Mouse (Mus musculus) kidney, embryonic 14.5 days (tissue): ENCODE measurements around the gene Tenm4. TPM values are rescaled to one million over a fixed set of nuclear protein-coding genes. Genes with fewer than 3 reads are reported as not detected.

Experiments
- ATAC-seq: fragments of 200-750 bp; cut with Nextera tagmentation; 2 replicates; pipeline ENCODE4 v1.8.0; 2017; ENCODE audit warnings: moderate number of reproducible peaks, mild to moderate bottlenecking, moderate TSS enrichment, moderate library complexity; ENCODE audit not compliant: low FRiP score, low TSS enrichment
- H3K27ac ChIP-seq: fragments of 300-500 bp; sonication (generic); 2 replicates; pipeline ENCODE4 v1.5.1; 2014; ENCODE audit warnings: low read depth, mild to moderate bottlenecking, low read length, moderate library complexity, mixed read lengths
- H3K27me3 ChIP-seq: fragments of 300-500 bp; sonication (generic); 2 replicates; pipeline ENCODE4 v1.6.1; 2014; ENCODE audit warnings: mild to moderate bottlenecking, low read length; ENCODE audit not compliant: control insufficient read depth, insufficient read depth
- H3K36me3 ChIP-seq: fragments of 300-500 bp; sonication (generic); 2 replicates; pipeline ENCODE4 v1.6.1; 2014; ENCODE audit warnings: low read length, mixed read lengths; ENCODE audit not compliant: control insufficient read depth, insufficient read depth
- H3K4me1 ChIP-seq: fragments of 300-500 bp; sonication (generic); 2 replicates; pipeline ENCODE4 v1.6.1; 2014; ENCODE audit warnings: low read length, mixed read lengths; ENCODE audit not compliant: control insufficient read depth, insufficient read depth
- H3K4me2 ChIP-seq: fragments of 300-500 bp; sonication (generic); replicated peaks from 2 replicates; pipeline ENCODE4 v1.6.1; 2014; ENCODE audit warnings: low read depth, mild to moderate bottlenecking, low read length
- H3K4me3 ChIP-seq: fragments of 300-500 bp; sonication (generic); 2 replicates; pipeline ENCODE4 v1.5.1; 2014; ENCODE audit warnings: mild to moderate bottlenecking, low read length
- H3K9ac ChIP-seq: fragments of 300-500 bp; sonication (generic); 2 replicates; pipeline ENCODE4 v1.6.1; 2014; ENCODE audit warnings: low read depth, mild to moderate bottlenecking, low read length, moderate library complexity
- H3K9me3 ChIP-seq: fragments of 300-500 bp; sonication (generic); 2 replicates; pipeline ENCODE4 v1.6.1; 2016; ENCODE audit warnings: low read length; ENCODE audit not compliant: control insufficient read depth
- whole genome bisulfite sequencing: fragments of 180-500 bp; shearing (Covaris S2); extraction: QIAGEN DNeasy Blood & Tissue Kit; methylation state at CpG from one replicate; pipeline ENCODE4 v1.1.7; 2014; 5-methylcytosine and 5-hydroxymethylcytosine counted together
- polyA plus RNA-seq: library from polyadenylated mRNA; unstranded; fragments of >200 nt; fragmentation: Nextera tagmentation; extraction: Ambion mirVana; gene quantifications from 2 replicates; pipeline ENCODE4 v1.2.1, GENCODE M21; 2014

Tenm4 gene
- polyA plus RNA-seq, 1 experiment from 2014 or later: 51.0 TPM

DNA sequence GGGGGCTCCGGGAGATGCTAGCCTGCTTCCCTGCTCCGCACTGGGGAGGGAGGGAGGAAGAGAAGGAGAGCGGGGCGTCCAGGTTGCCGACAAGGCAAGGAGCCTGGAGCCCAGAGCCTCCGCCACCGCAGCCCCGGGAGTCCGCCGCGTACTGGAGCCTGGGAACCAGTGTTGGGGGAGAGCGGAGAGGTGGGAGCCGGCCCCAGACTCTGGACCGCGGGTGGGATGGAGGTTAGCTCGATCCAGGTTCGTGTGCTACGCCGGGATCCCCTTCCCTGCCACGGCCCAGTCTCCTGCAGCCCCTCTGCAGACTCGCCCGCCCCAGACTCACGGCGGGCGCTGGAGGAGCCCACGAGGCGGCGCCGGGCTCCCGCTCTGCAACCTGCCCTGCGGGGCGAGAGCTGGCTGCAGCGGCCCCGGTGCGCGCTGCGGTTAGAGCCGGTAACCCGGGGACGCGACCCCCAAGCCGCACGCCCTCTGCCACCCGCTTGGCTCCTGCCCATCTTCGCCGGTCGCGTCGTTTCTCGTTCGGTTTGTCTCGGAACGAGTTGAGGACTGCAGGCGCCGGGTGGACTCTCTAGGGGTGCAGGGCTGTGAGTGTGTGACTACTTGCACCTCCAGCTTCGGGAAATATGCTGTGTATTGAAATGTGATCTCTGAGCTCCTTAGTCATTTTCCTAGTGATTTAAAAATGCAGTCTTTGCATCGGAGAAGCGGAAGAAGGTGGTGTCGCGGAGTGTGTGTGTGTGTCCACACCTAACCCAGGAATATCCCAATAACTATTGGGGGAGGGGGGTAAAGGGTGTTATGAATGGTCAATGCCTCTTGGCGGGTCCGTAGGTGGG lies 39.7 kb downstream of the Tenm4 start:
- no peaks in the 10 kb centered on the region for H3K36me3 ChIP-seq
- H3K4me3 ChIP-seq: peak overlapping the region; percentile 73
- peak overlapping the region; percentile 80 for H3K9ac ChIP-seq
- peaks cover 13% of the 10 kb centered on the region for H3K4me1 ChIP-seq
- WGBS: under 1% methylated on average over 60 of the region's 62 CpGs
- peak overlapping the region; percentile 94 for H3K4me2 ChIP-seq
- peaks cover 14% of the 10 kb centered on the region; the same call in 1 of the 2 replicates for H3K27me3 ChIP-seq
- ATAC-seq: peak; percentile 49
- H3K27ac ChIP-seq: peak overlapping the region; percentile 65; the same call in 1 of the 2 replicates
- H3K9me3 ChIP-seq: no peaks in the 10 kb centered on the region

- peak overlapping the region; percentile 80 for H3K9ac ChIP-seq
- peaks cover 18% of the 10 kb centered on the region for H3K4me1 ChIP-seq
- H3K36me3 ChIP-seq: no peaks in the 10 kb centered on the region
- H3K4me3 ChIP-seq: peak overlapping the region; percentile 73
- peaks cover 14% of the 10 kb centered on the region; the same call in 1 of the 2 replicates for H3K27me3 ChIP-seq
- peak overlapping the region; percentile 94 for H3K4me2 ChIP-seq
- no peak for ATAC-seq
- under 1% methylated on average over 17 of the region's 17 CpGs for WGBS
- H3K9me3 ChIP-seq: no peaks in the 10 kb centered on the region
- no peak overlapping the region; the same call in 1 of the 2 replicates for H3K27ac ChIP-seq
These were observed 40.6 kb downstream of the Tenm4 start for GRCm38 (mm10) chr7:96211618-96212021.

DNA sequence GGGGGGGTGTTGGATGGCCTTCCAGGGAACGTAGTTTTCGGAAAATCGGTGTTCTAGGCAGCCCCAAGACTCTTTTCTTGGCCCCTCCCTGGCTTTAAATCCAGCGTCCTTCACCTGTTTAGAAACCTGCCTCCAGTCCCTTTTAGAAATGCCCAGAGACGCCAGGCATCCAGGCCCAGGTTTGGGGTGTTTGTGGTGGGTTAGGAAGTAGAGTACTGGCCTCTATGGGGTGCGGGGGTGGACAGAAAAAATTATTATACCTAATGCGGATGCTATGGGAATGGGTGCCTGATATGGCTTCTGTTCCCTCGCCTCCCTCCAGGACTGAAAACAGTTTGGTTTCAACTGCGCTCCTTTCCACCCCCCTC lies 41.2 kb downstream of the Tenm4 start:
- ATAC-seq: no peak
- peak overlapping the region; percentile 94 for H3K4me2 ChIP-seq
- H3K4me1 ChIP-seq: peaks cover 18% of the 10 kb centered on the region
- peak overlapping the region; percentile 80 for H3K9ac ChIP-seq
- under 1% methylated on average over 9 of the region's 9 CpGs for WGBS
- peak overlapping the region; percentile 73 for H3K4me3 ChIP-seq
- peak overlapping the region; percentile 81 for H3K27ac ChIP-seq
- H3K27me3 ChIP-seq: peaks cover 14% of the 10 kb centered on the region; the same call in 1 of the 2 replicates
- H3K9me3 ChIP-seq: no peaks in the 10 kb centered on the region
- H3K36me3 ChIP-seq: no peaks in the 10 kb centered on the region

DNA sequence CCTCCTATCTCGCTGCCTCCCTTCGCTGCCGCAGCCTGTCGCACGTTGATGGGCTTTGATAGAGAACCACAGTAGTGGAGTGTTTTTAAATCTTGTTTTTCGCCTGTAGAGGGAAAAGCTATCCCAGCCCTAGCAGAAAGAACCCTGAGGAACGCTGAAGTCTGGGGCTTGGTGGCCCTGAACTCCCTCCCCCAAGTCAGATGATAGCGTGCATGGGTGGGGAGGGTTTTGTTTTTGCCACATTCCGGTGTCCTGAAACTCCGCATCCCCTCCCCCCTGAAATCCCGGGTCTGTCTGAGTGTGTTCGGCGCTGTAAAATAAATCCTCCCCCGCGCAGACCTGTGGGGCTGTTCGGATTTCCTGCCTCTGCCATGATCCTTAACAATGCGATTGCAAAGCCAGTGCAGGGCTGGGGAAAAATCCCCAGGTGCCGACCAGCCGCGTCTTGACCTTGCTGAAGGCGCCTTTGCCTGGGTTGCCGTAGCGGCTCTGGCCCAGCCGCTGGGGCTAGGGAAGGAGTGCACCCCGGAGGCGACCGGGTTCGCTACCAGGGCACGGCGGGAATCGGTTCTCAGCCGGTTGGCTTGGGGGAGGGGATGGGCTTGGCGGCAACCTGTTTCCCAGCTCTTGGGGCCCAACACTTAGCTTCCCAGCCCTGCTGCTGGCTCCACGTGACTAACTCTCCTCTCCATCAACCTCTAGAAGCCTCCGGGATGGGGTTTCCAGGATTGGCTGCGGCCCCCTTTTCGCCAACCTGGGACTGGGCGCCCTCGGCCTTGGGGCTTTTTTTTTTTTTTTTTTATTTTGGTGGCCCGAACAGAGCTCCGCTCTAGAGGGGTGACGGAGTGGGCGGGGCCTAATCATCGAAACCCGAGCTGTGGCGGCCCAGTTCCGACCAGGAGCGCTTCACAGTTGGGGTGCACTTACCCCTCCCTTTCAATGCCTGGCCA lies 41.8 kb downstream of the Tenm4 start:
- H3K4me1 ChIP-seq: peaks cover 18% of the 10 kb centered on the region
- ATAC-seq: peak; percentile 48
- peak overlapping the region; percentile 80 for H3K9ac ChIP-seq
- peak overlapping the region; percentile 81 for H3K27ac ChIP-seq
- peaks cover 12% of the 10 kb centered on the region; the same call in 1 of the 2 replicates for H3K27me3 ChIP-seq
- H3K9me3 ChIP-seq: no peaks in the 10 kb centered on the region
- H3K4me2 ChIP-seq: peak overlapping the region; percentile 94
- H3K4me3 ChIP-seq: peak overlapping the region; percentile 73
- WGBS: under 1% methylated on average over 48 of the region's 48 CpGs
- no peaks in the 10 kb centered on the region for H3K36me3 ChIP-seq

GRCm38 (mm10) chr7:96213741-96214140 lies 42.7 kb downstream of the Tenm4 start:
- Histone ChIP-seq H3K4me3 (peak overlapping the region; percentile 73), H3K4me1 (peaks cover 18% of the 10 kb centered on the region), H3K36me3 (no peaks in the 10 kb centered on the region), H3K27ac (peak overlapping the region; percentile 81; the same call in 1 of the 2 replicates), H3K4me2 (peak overlapping the region; percentile 94), H3K9me3 (no peaks in the 10 kb centered on the region), H3K9ac (0 out of 2 replicates have a peak overlapping the region, but pooled peaks have one; percentile 80), H3K27me3 (peaks cover 5% of the 10 kb centered on the region; the same call in 1 of the 2 replicates)
- ATAC-seq: no peak
- 11% methylated on average over 9 of the region's 10 CpGs for WGBS

DNA sequence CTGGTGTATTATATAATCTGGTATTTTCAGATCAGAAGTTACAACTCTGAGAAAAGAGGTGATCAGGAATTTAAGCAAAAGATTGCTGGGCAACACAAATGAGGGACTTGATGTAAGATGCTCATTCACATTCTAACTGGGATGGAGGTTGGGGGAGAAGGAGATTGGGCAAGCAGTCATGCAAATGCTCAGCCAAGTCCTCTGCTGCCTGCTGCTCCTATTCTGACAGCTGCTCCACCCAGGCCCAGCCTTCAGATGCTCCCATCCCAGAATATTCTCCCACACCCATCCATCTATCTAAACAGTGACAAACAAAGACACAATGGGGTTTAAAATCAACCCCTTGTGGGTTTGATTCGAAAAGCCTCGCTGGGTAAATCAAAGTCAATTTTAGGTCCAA lies 43.8 kb downstream of the Tenm4 start:
- Histone ChIP-seq H3K27me3 (no peaks in the 10 kb centered on the region), H3K4me2 (no peak overlapping the region), H3K9ac (no peak overlapping the region), H3K27ac (no peak overlapping the region), H3K9me3 (no peaks in the 10 kb centered on the region), H3K4me1 (peaks cover 18% of the 10 kb centered on the region), H3K36me3 (no peaks in the 10 kb centered on the region), H3K4me3 (no peak overlapping the region)
- WGBS: 60% methylated on average over 2 of the region's 2 CpGs
- ATAC-seq: no peak

GRCm38 (mm10) chr7:96215894-96216509 lies 45.0 kb downstream of the Tenm4 start:
- no peaks in the 10 kb centered on the region for H3K27me3 ChIP-seq
- H3K36me3 ChIP-seq: no peaks in the 10 kb centered on the region
- WGBS: 66% methylated on average over 5 of the region's 5 CpGs
- no peak overlapping the region for H3K9ac ChIP-seq
- H3K4me2 ChIP-seq: no peak overlapping the region
- ATAC-seq: no peak
- H3K9me3 ChIP-seq: no peaks in the 10 kb centered on the region
- no peak overlapping the region for H3K27ac ChIP-seq
- H3K4me1 ChIP-seq: peaks cover 18% of the 10 kb centered on the region
- H3K4me3 ChIP-seq: no peak overlapping the region

DNA sequence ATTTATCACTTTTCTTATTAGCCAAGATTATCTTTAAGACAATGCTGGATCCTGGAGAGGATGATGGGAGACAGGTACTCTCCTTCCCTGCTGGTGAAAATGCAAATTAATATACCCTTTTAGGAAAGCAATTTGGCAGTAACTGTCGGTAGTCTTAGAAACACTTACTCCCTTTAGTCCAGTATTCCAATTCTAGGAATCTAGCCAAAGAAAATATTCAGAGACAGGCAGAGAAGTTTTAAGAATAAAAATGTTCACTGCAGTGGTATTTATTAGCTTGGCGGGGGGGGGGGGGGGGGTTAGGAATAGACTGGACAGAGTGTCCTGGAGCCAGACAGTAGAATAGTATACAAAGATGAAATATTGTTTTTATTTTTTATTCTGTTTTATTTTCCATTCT lies 48.3 kb downstream of the Tenm4 start:
- no peaks in the 10 kb centered on the region for H3K9me3 ChIP-seq

More for the DNA sequence above, 48.3 kb downstream of the Tenm4 start:
- Histone ChIP-seq H3K27me3 (no peaks in the 10 kb centered on the region), H3K4me3 (no peak overlapping the region), H3K4me1 (peaks cover 5% of the 10 kb centered on the region; the same call in 1 of the 2 replicates), H3K4me2 (no peak overlapping the region), H3K27ac (no peak overlapping the region), H3K36me3 (no peaks in the 10 kb centered on the region), H3K9ac (no peak overlapping the region)
- 70% methylated on average over 2 of the region's 2 CpGs for WGBS
- ATAC-seq: no peak
